Mouse (Mus musculus): ENCODE results near the gene Cdk18.

DNA sequence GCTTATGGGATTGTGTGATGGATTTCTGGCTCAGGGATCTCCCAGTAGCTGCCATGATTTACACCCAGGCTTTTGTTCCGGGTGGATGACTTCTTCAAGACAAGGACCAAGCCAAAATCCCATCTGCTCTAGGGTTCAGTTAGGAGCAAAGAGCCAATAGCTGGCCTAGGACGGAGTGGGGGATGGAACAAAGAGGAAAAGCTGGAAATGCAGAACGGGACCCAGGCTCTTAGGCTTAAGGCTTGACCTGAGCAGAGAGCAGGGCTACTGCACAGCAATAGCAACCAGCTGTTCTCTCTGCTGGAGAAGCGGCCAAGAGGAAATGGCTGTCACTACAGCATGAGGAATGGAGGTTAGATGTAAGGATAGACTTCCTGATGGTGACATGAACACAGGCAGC is 14.2 kb downstream of the Cdk18 start:
- TF ChIP-seq CTCF (IDR thresholded peaks at IDR 0.05; ENCODE audit: low read depth) (no peak), EP300 (IDR thresholded peaks at IDR 0.05; ENCODE audit: low read depth) (no peak)

Data from heart, postnatal 0 days (tissue).